Mouse (Mus musculus) limb, embryonic 14.5 days (tissue): Measurements from ENCODE around the gene Chadl. TPM values are rescaled to one million over a fixed set of nuclear protein-coding genes. Genes with fewer than 3 reads are reported as not detected.

Experiments used
- ATAC-seq: fragments of 200-750 bp; cut with Nextera tagmentation; 2 replicates; pipeline ENCODE4 v1.8.0; 2017; ENCODE audit warnings: low read depth, moderate number of reproducible peaks, moderate TSS enrichment; ENCODE audit not compliant: low FRiP score
- DNase-seq: peaks from one replicate; pipeline ENCODE4 v3.0.0-alpha.2; 2015; ENCODE audit warnings: low spot score
- H3K27ac ChIP-seq: fragments of 300-500 bp; sonication (generic); replicated peaks from 2 replicates; pipeline ENCODE4 v1.5.1; 2014; ENCODE audit warnings: low read depth, mild to moderate bottlenecking, low read length, moderate library complexity, mixed read lengths
- H3K27me3 ChIP-seq: fragments of 300-500 bp; sonication (generic); 2 replicates; pipeline ENCODE4 v1.6.1; 2014; ENCODE audit warnings: low read length, mixed read lengths; ENCODE audit not compliant: control insufficient read depth, insufficient read depth
- H3K36me3 ChIP-seq: fragments of 300-500 bp; sonication (generic); 2 replicates; pipeline ENCODE4 v1.6.1; 2014; ENCODE audit warnings: mild to moderate bottlenecking, low read length, moderate library complexity, mixed read lengths; ENCODE audit not compliant: control insufficient read depth, insufficient read depth
- H3K4me1 ChIP-seq: fragments of 300-500 bp; sonication (generic); 2 replicates; pipeline ENCODE4 v1.6.1; 2014; ENCODE audit warnings: antibody characterized with exemption, low read length, mixed read lengths; ENCODE audit not compliant: control insufficient read depth, insufficient read depth
- H3K4me2 ChIP-seq: fragments of 300-500 bp; sonication (generic); replicated peaks from 2 replicates; pipeline ENCODE4 v1.6.1; 2014; ENCODE audit warnings: low read depth, mild to moderate bottlenecking, low read length, moderate library complexity; ENCODE audit not compliant: severe bottlenecking
- H3K4me3 ChIP-seq: fragments of 300-500 bp; sonication (generic); replicated peaks from 2 replicates; pipeline ENCODE4 v1.5.1; 2014; ENCODE audit warnings: low read length
- H3K9ac ChIP-seq: fragments of 300-500 bp; sonication (generic); 2 replicates; pipeline ENCODE4 v1.6.1; 2014; ENCODE audit warnings: mild to moderate bottlenecking, low read depth, low read length, moderate library complexity; ENCODE audit not compliant: severe bottlenecking
- H3K9me3 ChIP-seq: fragments of 300-500 bp; sonication (generic); 2 replicates; pipeline ENCODE4 v1.6.1; 2016; ENCODE audit warnings: low read length; ENCODE audit not compliant: control insufficient read depth
- POLR2A ChIP-seq: fragments of 200-500 bp; IDR thresholded peaks from 2 replicates; pipeline ENCODE4 v1.8.0; 2012; ENCODE audit warnings: inconsistent platforms, mild to moderate bottlenecking, moderate library complexity, borderline replicate concordance; ENCODE audit not compliant: insufficient read depth, insufficient read length; ENCODE audit errors: extremely low read depth
- WGBS: fragments of 180-500 bp; shearing (Covaris S2); extraction: QIAGEN DNeasy Blood & Tissue Kit; methylation state at CpG from one replicate; pipeline ENCODE4 v1.1.7; 2014; 5-methylcytosine and 5-hydroxymethylcytosine counted together
- polyA plus RNA-seq, 2 experiments: library from polyadenylated mRNA; depleted of rRNA in 1 of 2; stranded (reverse) in 1 of 2; unstranded in 1 of 2; fragments of >200 nt; fragmentation: Nextera tagmentation in 1 of 2; extraction: Ambion mirVana in 1 of 2; gene quantifications; 2 replicates each; pipeline versions ENCODE4 v1.2.1 to v1.2.3; 2012 to 2014

Chadl gene
- polyA plus RNA-seq, 2 experiments = 22.6 to 46.3 TPM

- Histone ChIP-seq H3K27me3 (no peaks in the 10 kb centered on the region), H3K27ac (no peak overlapping the region), H3K4me1 (no peaks in the 10 kb centered on the region), H3K9me3 (no peaks in the 10 kb centered on the region), H3K4me3 (no peak overlapping the region), H3K36me3 (peaks cover 26% of the 10 kb centered on the region), H3K4me2 (no peak overlapping the region), H3K9ac (no peak overlapping the region)
- ATAC-seq (no peak), DNase-seq (no peak)
- TF ChIP-seq POLR2A = no peak
- 79% methylated on average over 8 of the region's 8 CpGs for WGBS
Observed at GRCm38 (mm10) chr15:81700601-81701000, 3.5 kb upstream of the Chadl start.

- TF ChIP-seq POLR2A = no peak
- Histone ChIP-seq H3K27ac (no peak overlapping the region), H3K4me3 (no peak overlapping the region), H3K4me1 (no peaks in the 10 kb centered on the region), H3K9ac (no peak overlapping the region), H3K27me3 (no peaks in the 10 kb centered on the region), H3K36me3 (peaks cover 21% of the 10 kb centered on the region), H3K9me3 (no peaks in the 10 kb centered on the region), H3K4me2 (no peak overlapping the region)
- no peak for ATAC-seq
- WGBS = 51% methylated on average over 2 of the region's 2 CpGs
- no peak for DNase-seq
Observed at GRCm38 (mm10) chr15:81700161-81700560, 3.1 kb upstream of the Chadl start.

DNA sequence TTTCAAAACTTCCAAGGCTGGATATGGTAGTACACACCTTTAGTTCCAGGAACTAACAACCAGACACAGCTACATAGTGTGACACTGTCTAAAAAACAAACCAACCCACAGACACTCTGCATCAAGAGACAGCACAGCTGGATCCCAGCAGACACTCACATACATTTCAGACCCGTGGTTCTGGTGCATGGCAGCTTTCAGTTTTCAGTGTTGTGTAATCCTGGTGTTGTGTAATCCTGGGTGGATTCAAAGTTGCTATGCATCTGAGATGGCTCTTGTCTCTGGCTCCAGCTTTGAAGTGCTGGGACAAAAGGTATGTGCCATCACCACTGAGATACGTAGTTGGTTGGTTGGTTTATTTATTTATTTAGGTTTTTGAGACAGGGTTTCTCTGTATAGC lies 1.4 kb upstream of the Chadl start:
- Histone ChIP-seq H3K9me3 (no peaks in the 10 kb centered on the region), H3K27ac (no peak overlapping the region), H3K4me3 (no peak overlapping the region), H3K27me3 (0 out of 2 replicates have a peak, but pooled peaks cover 3% of the 10 kb centered on the region), H3K4me1 (peaks cover 10% of the 10 kb centered on the region; the same call in 1 of the 2 replicates), H3K4me2 (no peak overlapping the region), H3K9ac (no peak overlapping the region), H3K36me3 (0 out of 2 replicates have a peak, but pooled peaks cover 6% of the 10 kb centered on the region)
- no peak for ATAC-seq
- 68% methylated on average over 2 of the region's 2 CpGs for WGBS
- DNase-seq = no peak
- TF ChIP-seq POLR2A = no peak

- Histone ChIP-seq H3K27ac (no peak overlapping the region), H3K27me3 (peaks cover 10% of the 10 kb centered on the region; the same call in 1 of the 2 replicates), H3K4me2 (0 out of 2 replicates have a peak overlapping the region, but pooled peaks have one; percentile 39), H3K4me3 (peak overlapping the region; percentile 22), H3K9me3 (no peaks in the 10 kb centered on the region), H3K4me1 (peaks cover 15% of the 10 kb centered on the region; the same call in 1 of the 2 replicates), H3K36me3 (0 out of 2 replicates have a peak, but pooled peaks cover under 1% of the 10 kb centered on the region), H3K9ac (no peak overlapping the region)
- TF ChIP-seq POLR2A = no peak
- DNase-seq (peak; percentile 31), ATAC-seq (no peak)
- 38% methylated on average over 3 of the region's 3 CpGs for WGBS
Observed at GRCm38 (mm10) chr15:81697847-81698246, 760 bp upstream of the Chadl start.

DNA sequence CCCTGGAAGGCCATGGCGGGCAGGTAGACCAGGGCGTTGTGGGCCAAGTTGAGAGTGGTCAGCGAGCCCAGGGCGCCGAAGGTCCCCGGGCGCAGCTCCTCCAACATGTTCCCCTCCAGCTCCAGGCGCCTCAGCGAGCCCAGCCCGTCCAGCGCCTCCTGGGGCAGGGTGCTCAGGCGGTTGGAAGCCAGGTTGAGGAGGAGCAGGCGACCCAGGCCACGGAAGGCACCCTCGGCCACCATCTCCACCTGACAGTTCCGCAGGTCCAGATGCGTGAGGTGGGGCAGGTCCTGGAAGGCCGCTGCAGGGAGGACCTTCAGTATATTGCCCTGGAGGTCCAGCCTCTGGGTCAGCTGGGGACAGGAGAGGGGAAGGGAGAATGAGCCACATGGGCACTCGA lies 2.2 kb downstream of the Chadl start:
- peaks cover 21% of the 10 kb centered on the region for H3K27me3 ChIP-seq
- 23% methylated on average over 18 of the region's 19 CpGs for whole genome bisulfite sequencing
- peak overlapping the region; percentile 81 for H3K9ac ChIP-seq
- peak overlapping the region; percentile 93 for H3K4me2 ChIP-seq
- H3K4me3 ChIP-seq = peak overlapping the region; percentile 59
- no peak for DNase-seq
- TF ChIP-seq POLR2A = no peak
- no peaks in the 10 kb centered on the region for H3K9me3 ChIP-seq
- no peak overlapping the region for H3K27ac ChIP-seq
- ATAC-seq = no peak
- peaks cover 17% of the 10 kb centered on the region; the same call in 1 of the 2 replicates for H3K4me1 ChIP-seq
- no peaks in the 10 kb centered on the region; the same call in 1 of the 2 replicates for H3K36me3 ChIP-seq
